Mouse (Mus musculus): ENCODE measurements around the gene Sel1l3.

- TF ChIP-seq CTCF (conservative IDR thresholded peaks at IDR 0.05; ENCODE audit: insufficient read depth, insufficient read length, low read depth, low read length) (no peak), POLR2A (IDR thresholded peaks at IDR 0.05; ENCODE audit: low read depth, low read length) (no peak)
Measured at GRCm38 (mm10) chr5:53254154-53254553, 40.4 kb upstream of the Sel1l3 start.

All from kidney, adult 2 months (tissue).